Mouse (Mus musculus): ENCODE results near the gene Dgcr8.
A peak's percentile ranks its signal among the peaks of the same experiment; 100 is the strongest.

The Dgcr8 gene

GRCm38 (mm10) chr16:18220856-18221542 is 68.0 kb downstream of the Dgcr8 start:
- DNase-seq (ENCODE audit: low read depth, low spot score): no peak

DNA sequence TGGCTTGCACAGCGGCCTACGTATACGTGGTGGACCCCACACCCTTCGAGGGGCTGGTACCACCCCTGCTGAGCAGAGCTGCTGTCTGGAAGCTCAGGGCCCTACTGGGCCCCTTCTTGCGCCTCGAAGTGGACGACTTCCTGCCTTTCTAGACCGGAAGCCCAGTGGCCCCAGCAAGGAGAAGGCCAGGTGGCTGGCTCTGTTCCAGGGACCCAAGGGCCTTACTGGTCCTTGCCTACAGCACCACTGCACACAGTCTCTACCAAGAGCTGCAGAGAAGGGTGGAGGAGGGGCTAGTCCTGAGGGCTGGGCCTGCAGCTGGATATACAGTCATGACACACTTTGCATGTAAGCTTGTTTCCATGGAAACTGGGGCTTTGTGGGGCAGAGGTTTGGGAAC is 69.0 kb downstream of the Dgcr8 start:
- peak; percentile 16 for DNase-seq (ENCODE audit: low read depth, low spot score)

DNA sequence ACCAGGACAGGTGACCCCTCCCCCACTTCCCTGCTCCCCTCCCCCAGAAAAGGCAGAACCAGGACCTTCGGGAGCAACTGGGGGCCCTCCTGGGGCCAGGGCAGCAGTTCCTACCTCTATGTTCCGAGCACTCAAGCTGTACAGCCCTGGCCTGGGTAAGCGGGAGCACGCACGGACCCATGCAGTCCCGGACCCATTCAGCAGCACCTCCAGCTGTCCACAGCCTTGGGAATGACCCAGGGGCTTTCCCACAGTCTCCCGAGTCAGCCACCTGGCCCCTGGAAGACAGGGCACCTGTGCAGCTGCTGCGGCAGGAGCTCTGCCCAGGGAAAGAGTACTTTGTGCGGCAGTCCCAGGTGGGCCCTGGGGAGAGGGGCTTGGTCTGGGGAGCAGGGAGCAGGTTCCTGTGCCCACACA is 70.5 kb downstream of the Dgcr8 start:
- no peak for DNase-seq (ENCODE audit: low read depth, low spot score)

DNA sequence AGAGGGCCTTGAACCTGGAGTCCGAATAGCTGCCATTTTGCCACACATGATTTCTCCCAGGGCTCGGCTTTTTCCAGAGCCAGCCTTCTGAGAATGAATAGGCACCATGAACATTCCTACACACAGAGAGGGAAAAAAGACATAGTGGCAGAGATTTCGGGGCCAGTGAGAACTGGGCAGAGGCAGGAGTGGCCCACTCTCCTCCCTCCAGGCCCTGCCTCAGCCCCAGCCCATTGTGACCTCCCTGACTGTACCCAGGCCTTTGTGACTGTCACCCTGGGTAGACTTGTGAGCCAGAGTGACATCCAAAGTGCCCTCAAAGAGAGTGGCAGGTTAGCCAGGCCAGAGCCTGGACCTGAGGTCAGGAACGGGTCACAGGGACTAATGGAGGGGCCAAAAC is 71.5 kb downstream of the Dgcr8 start, which contains the start of gene Ccdc188:
Ccdc188 (plus strand) TSS at position 301 of the 400 bp plus-strand sequence.
- no peak for DNase-seq (ENCODE audit: low read depth, low spot score)

DNA sequence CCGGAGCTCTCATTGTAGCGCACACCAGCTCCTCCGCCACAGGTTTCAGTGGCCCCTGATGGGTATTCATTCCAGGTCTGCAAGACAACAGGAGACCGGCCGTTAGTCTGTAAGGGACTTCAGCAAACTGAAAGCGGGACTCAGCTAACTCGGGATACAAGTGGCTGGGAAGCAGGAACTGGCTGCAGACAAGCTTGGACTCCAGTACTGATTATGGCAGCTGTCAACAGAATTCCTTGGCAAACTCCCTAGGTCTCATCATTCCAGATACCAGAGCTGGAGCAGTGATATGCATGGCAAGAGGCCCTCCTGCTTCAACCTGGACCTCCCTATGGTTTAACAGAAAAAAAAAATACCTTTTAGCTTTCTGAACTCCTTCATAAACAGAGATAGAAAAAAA is 74.2 kb downstream of the Dgcr8 start:
- no peak for DNase-seq (ENCODE audit: low read depth, low spot score)

DNA sequence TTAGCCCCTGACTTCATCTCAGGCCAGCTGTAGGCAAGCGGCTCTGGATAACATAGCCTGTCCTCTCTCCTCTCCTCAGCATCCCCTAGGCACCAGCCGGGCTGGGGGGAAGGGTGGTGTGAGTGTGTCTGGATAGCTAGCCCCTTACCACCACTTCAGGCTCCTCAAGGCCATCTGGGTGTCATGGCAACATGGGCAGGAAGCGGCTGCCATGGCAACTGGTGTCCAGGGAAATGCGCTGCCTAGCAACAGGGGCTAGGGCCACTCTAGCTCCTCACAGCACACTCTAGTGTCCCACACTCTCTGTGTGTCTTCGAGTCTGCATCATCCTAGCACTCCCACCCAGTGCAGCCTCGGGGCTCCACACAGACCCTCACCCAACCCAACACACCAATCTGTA is 75.4 kb downstream of the Dgcr8 start:
- DNase-seq (ENCODE audit: low read depth, low spot score): no peak

DNA sequence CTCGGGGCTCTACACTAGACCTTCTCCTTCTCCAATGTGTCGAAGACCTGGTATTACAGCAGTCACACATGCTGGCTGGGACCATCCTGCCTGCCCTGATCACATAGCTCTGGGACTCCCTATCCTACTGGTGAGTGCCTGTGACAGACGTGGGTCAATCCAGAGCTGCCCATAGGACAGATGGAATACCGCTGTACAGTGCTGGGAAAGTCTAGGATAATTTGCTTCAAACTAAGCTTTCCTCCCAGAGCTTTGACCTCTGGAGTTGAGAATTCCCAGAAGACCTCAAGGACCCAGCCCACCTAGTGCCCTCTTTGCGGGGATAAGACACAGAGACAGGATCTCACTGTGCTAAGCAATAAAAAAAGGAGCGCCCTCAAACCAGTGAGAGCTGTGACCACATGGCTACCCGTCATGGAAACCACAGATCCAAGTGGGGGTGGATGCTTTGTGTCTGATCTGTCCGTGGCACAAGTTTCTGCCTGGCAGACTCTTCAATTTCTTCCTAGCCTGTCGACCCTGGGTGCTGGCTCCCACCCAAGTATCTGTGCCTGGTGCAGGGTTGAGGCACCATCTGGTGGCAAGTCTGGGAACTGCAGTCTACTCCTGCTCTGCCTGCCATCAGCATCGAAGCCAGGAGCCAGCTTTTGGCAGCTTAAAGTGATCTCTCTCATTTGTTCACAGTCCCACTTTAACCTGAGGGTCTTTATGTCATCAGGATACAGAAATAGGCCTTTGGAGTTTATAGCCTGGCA is 77.5 kb downstream of the Dgcr8 start:
- DNase-seq (ENCODE audit: low read depth, low spot score): peak; percentile 57

DNA sequence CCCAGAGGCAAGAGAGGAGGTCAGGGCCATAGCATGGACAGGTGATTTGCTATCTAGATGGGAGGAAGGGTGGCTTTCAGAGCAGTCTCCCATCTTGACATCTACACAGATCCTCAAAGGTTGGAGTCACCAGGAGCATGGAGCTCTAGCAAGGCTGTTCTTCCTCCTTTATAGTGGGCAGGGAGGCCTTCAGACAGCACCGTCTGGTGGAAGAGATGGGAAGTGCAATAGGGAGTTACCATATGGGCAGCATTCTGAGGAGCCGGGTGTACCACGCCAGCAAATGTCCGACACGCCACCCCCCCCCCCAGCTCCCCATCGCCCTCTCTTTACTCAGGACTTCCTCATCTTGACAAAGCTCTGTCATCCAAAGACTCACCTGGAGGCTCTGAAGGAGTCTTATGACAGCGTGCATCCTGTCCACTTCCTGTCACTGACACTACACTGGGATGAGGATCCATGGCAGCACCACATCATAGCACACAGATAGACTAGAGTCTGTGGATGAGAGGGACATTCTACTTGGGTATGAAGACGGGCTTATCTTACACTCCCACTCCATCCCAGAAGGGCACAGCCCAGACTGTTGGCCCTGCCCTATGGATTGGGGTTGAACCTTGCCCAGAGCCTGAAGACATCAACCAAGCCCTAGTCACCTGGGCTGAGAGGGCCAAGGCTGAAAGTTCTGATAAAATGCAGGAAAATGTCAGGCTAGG is 78.2 kb downstream of the Dgcr8 start:
- peak; percentile 29 for DNase-seq (ENCODE audit: low read depth, low spot score)
